Mouse (Mus musculus) frontal cortex, postnatal 25 days (tissue): ENCODE data around the gene Son.

Experiments used
- DNase-seq, 2 experiments: peaks; one replicate each; pipeline ENCODE4 v3.0.0; 2022; ENCODE audit warnings: low spot score in 2 of 2

Son gene

GRCm38 (mm10) chr16:91688023-91688618, 40.8 kb downstream of the Son start:
- DNase-seq = no peak

GRCm38 (mm10) chr16:91688619-91689334, 41.5 kb downstream of the Son start, which contains the start of gene Donson:
TSS of gene Donson (minus strand) at chr16:91688770.
- DNase-seq = peak; percentile 75 to 88

DNA sequence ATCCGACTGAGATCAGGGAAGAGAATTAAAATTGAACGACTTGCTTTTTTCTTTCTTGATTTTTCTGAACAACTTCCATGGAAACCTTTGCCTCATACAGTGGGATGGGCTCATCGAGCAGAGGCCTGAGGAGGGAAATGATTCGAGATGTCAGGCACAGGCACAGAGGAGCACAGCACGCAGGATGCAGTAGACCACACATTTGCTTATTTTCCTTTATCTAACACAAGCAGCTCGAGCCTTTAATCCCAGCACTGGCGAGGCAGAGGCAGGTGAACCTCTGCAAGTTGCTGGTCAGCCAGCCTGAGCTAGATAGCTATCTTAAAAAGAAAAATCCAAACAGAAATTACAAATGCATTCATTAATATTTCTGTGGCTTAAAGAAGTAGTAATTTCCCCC, 42.5 kb downstream of the Son start:
- no peak for DNase-seq

- peak; percentile 43 to 47 for DNase-seq
These were observed 47.3 kb downstream of the Son start for GRCm38 (mm10) chr16:91694455-91695084.

DNA sequence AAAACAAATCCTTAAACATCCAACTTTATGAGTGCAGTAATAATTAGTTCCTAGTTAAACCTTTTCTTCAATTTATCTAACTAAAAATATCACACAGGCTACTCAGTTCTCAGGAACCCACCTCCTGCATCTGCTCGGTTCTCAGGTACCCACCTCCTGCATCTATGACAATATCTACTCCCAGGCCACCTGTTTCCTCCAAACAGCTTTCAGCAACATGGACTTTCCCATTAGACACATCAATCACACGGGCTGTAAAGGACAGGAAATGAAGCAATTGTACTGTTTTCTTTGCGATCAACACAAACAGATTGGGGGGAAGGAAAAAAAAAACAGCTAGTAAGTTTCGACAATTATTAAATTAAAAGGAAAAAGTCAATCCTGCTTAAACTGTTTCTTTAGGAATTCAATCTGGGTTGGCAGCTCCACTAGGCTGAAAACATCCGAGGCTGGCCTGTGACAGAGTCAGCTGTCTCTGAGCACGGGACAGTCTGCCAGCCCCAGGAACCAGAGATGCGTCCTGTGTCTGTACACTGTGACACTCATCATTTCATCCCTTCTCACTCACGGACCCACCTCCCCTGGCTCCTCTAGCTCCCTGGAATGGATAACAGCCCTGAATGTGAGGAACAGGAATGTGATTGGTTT, 47.9 kb downstream of the Son start:
- DNase-seq = no peak

- no peak for DNase-seq
These were observed 51.7 kb downstream of the Son start for GRCm38 (mm10) chr16:91698995-91699394.

- DNase-seq = no peak
These were observed 54.6 kb downstream of the Son start for GRCm38 (mm10) chr16:91701908-91702307.

- no peak for DNase-seq
These were observed 55.5 kb downstream of the Son start for GRCm38 (mm10) chr16:91702771-91703188.

DNA sequence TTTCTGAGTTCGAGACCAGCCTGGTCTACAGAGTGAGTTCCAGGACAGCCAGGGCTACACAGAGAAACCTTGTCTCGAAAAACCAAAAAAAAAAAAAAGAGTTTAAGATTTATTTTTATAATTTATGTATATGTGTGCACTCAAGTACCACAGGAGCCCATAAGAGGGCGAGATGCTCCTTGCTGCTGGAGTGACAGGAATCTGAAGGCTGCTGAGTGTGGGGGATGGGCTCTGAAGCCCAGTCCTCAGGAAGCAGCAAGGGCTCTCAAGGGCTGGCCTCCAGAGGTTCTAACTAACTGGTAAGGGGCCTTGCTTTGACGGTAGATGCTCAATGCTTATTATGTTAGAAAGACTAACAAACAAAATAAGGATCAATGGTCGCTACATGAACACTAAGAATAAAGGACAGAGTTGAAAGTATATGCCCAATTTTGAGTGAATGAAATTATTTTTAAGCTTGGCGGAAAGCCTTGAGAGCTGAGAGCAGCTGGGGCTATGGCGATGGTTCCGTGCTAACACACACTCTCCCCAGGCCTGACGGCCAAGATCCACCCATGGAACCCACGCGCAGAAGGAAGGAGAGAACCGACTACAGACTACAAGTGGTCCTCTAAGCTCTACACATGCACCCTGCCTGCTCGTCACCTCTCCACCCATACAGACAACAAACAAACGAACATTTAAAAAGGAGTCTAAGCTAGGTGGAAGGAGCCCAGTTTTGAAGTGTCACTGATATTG, 57.5 kb downstream of the Son start:
- no peak for DNase-seq

DNA sequence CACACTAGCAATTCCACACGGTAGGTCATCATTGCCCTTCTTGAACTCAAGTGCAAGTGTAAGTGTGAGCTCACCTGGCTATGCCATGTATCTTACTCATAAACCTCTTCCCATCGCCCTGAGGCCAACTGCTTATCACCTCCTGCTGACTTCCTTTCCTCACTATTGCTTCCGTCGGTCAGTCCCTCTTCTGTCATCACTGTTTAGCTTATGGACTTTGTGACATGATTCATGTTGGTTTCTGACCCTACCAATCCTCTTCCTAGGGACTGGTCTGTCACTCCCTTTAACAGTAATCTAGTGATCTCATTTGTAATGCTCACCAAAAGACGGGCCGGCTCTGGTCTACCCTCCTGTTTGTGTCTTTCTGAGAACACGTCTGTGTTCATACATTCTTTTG, 62.9 kb downstream of the Son start:
- DNase-seq = no peak

- DNase-seq = no peak
These were observed 69.6 kb downstream of the Son start for GRCm38 (mm10) chr16:91716927-91717349.

- DNase-seq = no peak
These were observed 70.1 kb downstream of the Son start for GRCm38 (mm10) chr16:91717399-91717798.

DNA sequence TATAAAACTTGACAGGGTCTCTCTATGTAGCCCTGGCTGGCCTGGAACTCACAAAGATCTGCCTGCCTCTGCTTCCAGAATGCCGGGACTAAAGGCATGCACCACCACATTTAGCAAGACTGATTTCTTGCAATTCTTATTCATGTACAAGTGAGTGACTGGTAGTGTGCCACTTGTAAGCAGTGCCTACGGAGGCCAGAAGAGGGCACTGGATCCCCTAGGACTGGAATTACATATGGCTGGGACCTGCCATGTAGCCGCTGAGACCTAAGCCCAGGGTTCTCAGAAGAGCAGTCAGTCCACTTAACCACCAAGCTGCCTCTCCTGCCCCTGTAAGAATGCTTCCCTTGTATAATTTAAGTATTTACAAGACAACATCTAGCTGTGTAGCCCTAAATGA, 76.9 kb downstream of the Son start:
- DNase-seq = no peak

DNA sequence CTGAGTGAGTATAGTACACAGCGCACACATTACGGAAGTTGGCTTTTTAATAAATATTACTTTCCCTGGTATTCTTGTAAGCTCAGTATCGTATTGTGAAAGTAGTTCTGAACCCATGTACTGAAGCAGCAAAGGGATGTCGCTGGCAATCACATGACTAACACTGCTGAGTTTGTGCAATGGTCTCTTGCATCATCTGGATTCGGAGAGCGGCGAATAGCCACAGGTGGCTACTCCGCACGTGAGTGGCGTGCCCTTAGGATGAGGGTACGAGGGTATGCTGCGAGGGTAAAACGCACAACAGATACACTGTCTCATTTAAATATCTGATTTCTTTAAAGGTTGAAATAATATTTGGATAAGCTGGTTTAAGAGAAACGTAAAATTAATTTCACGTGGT, 80.1 kb downstream of the Son start:
- no peak for DNase-seq

GRCm38 (mm10) chr16:91728123-91729065, 81.1 kb downstream of the Son start, which contains the start of gene Cryzl1:
TSS of gene Cryzl1 (minus strand) at chr16:91728975.
- peak; percentile 92 to 97 for DNase-seq
